Mouse (Mus musculus) spleen, adult 2 months (tissue): ENCODE measurements at regions not wholly inside any gene's neighbourhood (a gene's known extent, or its start where the extent isn't known, plus 50 kb on each side); places are given as distances from the start of the nearest gene placed in this dataset.
"Not testable (repeated sequence)": the region's sequence is repeated elsewhere in the genome, so short reads cannot be mapped to it uniquely, and the experiment has no call there.

Source experiments
- DNase-seq, 2 experiments: peaks; one replicate each; pipeline versions ENCODE4 v3.0.0 to v3.0.0-alpha.2; 2012 to 2021; ENCODE audit warnings: low spot score in 2 of 2, low read depth in 1 of 2
- H3K27ac ChIP-seq: fragments of 200-500 bp; 2 replicates; pipeline ENCODE4 v1.5.1; 2012; ENCODE audit warnings: low read length, inconsistent platforms; ENCODE audit not compliant: insufficient read depth
- H3K27me3 ChIP-seq: fragments of 200-500 bp; 2 replicates; pipeline ENCODE4 v1.6.1; 2012; ENCODE audit warnings: mild to moderate bottlenecking, moderate library complexity, low read length, inconsistent platforms; ENCODE audit not compliant: control insufficient read depth, insufficient read depth
- H3K36me3 ChIP-seq: fragments of 200-500 bp; 2 replicates; pipeline ENCODE4 v1.6.1; 2012; ENCODE audit warnings: mild to moderate bottlenecking, low read length, inconsistent platforms; ENCODE audit not compliant: control insufficient read depth, insufficient read depth
- H3K4me1 ChIP-seq: fragments of 200-500 bp; 2 replicates; pipeline ENCODE4 v1.6.1; 2011; ENCODE audit warnings: inconsistent platforms; ENCODE audit not compliant: control insufficient read depth, insufficient read depth, insufficient read length
- H3K4me3 ChIP-seq: fragments of 200-500 bp; 2 replicates; pipeline ENCODE4 v1.5.1; 2011; ENCODE audit warnings: mild to moderate bottlenecking, inconsistent platforms; ENCODE audit not compliant: insufficient read depth, insufficient read length; ENCODE audit errors: extremely low read depth
- CTCF ChIP-seq: fragments of 200-500 bp; IDR thresholded peaks from 2 replicates; pipeline ENCODE4 v1.5.1; 2011; ENCODE audit warnings: mild to moderate bottlenecking, inconsistent platforms; ENCODE audit not compliant: insufficient read depth, insufficient read length, insufficient replicate concordance; ENCODE audit errors: extremely low read depth
- POLR2A ChIP-seq: fragments of 200-500 bp; IDR thresholded peaks from 2 replicates; pipeline ENCODE4 v1.6.1; 2011; ENCODE audit warnings: low read depth, low read length, inconsistent platforms
- WGBS: fragments of 180-500 bp; shearing (Covaris S2); methylation state at CpG from one replicate; pipeline ENCODE4 v1.1.7; 2018; 5-methylcytosine and 5-hydroxymethylcytosine counted together

- no peak for DNase-seq
- H3K4me3 ChIP-seq, result no peak overlapping the region
- 94% methylated on average over 5 of the region's 5 CpGs for WGBS
- no peak for TF ChIP-seq POLR2A
- TF ChIP-seq CTCF, result no peak
- no peak overlapping the region for H3K27ac ChIP-seq
- no peaks in the 10 kb centered on the region for H3K27me3 ChIP-seq
- H3K36me3 ChIP-seq, result no peaks in the 10 kb centered on the region
- no peaks in the 10 kb centered on the region for H3K4me1 ChIP-seq
Measured at GRCm38 (mm10) chr6:48205722-48206121, 119.3 kb upstream of the Zfp746 start.

- no peak for DNase-seq
- no peak overlapping the region for H3K4me3 ChIP-seq
- WGBS, result 49% methylated on average over 3 of the region's 3 CpGs
- no peak for TF ChIP-seq CTCF
- TF ChIP-seq POLR2A, result no peak
- H3K27ac ChIP-seq, result no peak overlapping the region
- no peaks in the 10 kb centered on the region for H3K36me3 ChIP-seq
- no peaks in the 10 kb centered on the region for H3K4me1 ChIP-seq
- no peaks in the 10 kb centered on the region for H3K27me3 ChIP-seq
Measured at GRCm38 (mm10) chr6:48199951-48200350, 113.6 kb upstream of the Zfp746 start.

GRCm38 (mm10) chr6:48198806-48199205, 112.4 kb upstream of the Zfp746 start:
- DNase-seq, result no peak
- WGBS, result 86% methylated on average over 1 of the region's 1 CpGs
- no peaks in the 10 kb centered on the region for H3K4me1 ChIP-seq
- H3K4me3 ChIP-seq, result no peak overlapping the region
- H3K27me3 ChIP-seq, result no peaks in the 10 kb centered on the region
- TF ChIP-seq CTCF, result no peak
- no peak for TF ChIP-seq POLR2A
- no peak overlapping the region for H3K27ac ChIP-seq
- H3K36me3 ChIP-seq, result no peaks in the 10 kb centered on the region

DNA sequence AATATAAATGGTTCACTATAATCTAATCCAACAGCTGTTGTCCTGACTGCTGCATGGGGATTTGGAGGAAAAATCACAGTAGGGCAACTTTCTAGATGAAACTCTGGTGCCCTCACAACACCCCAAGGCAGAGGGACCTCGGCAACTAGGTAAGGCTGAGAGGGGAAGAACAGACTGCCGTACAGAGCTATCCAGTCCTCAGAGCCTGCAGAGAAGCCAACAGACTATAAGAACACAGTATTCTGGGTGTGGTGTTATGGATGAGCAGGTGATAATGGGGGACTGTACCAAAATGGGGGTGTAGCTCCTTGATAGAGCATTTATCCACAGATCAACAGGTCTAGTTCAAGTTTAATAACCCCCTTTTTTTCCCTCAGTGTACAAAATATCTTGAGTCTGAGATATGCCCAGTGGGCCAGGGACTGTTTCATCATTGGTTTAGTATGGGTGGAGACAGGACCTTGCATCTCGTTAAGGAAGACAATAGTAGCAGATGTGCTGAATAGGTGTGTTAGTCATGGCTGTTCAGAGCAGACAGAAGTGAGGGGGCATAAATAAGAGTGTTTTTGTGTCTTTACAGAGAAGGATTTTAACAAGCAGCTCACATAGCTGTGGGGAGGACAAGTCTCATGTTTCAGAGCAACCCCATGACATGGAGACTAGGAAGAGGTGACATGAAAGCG, 111.4 kb upstream of the Zfp746 start:
- Histone ChIP-seq H3K27ac (no peak overlapping the region), H3K4me1 (no peaks in the 10 kb centered on the region), H3K36me3 (no peaks in the 10 kb centered on the region), H3K4me3 (no peak overlapping the region), H3K27me3 (no peaks in the 10 kb centered on the region)
- no peak for DNase-seq
- WGBS, result 89% methylated on average over 4 of the region's 4 CpGs
- TF ChIP-seq CTCF (no peak), POLR2A (no peak)

GRCm38 (mm10) chr6:48188363-48188762, 102.0 kb upstream of the Zfp746 start:
- DNase-seq, H3K27ac ChIP-seq, H3K36me3 ChIP-seq, H3K27me3 ChIP-seq, H3K4me3 ChIP-seq, H3K4me1 ChIP-seq: not testable (repeated sequence)
- WGBS, result 49% methylated on average over 2 of the region's 2 CpGs

- no peak for DNase-seq
- WGBS, result 24% methylated on average over 1 of the region's 1 CpGs
- H3K27me3 ChIP-seq, result no peaks in the 10 kb centered on the region
- H3K4me1 ChIP-seq, result no peaks in the 10 kb centered on the region
- no peak overlapping the region for H3K27ac ChIP-seq
- H3K36me3 ChIP-seq, result no peaks in the 10 kb centered on the region
- no peak for TF ChIP-seq POLR2A
- TF ChIP-seq CTCF, result no peak
- H3K4me3 ChIP-seq, result no peak overlapping the region
Measured at GRCm38 (mm10) chr6:48185311-48185710, 98.9 kb upstream of the Zfp746 start.

DNA sequence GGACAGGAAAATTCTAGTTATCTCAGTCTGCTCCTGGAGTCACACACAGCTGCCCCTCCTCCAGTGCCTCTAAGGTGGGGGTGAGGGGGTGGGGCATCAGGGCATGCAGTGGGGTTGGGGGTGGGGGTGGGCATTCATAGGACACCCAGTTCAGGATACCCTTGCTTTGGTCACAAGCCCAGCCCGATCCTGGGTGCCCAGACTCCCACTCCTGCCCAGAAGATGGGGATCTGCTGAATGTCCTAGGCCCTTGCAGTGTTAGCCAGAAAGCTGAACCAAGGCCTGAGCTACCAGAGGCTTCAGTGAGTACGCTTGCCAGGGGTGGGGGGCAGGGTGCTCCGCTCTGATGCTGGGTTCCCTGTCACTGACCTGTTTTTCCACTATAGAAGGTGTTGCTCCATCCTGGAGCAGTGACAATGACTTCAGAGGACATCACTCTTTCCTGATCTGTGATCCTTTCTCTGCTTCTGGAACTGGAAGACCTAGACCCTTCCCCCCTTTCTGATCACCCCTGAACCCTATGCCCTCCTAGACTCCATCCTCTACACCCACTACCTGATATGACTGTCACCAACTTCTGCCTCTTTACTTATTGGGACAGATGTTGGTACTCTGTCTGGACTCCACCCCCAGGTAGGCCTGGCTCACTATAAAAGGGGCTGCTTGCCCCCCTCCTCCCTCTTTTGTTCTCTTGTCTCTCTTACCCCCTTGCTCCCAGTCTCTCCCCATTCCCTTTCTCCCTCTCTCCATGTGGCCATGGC, 92.1 kb upstream of the Zfp746 start:
- TF ChIP-seq POLR2A (no peak), CTCF (no peak)
- Histone ChIP-seq H3K4me1 (no peaks in the 10 kb centered on the region), H3K27me3 (no peaks in the 10 kb centered on the region), H3K27ac (no peak overlapping the region), H3K36me3 (no peaks in the 10 kb centered on the region), H3K4me3 (no peak overlapping the region)
- WGBS, result 73% methylated on average over 3 of the region's 3 CpGs
- DNase-seq, result no peak
